Mouse (Mus musculus): ENCODE measurements at regions not wholly inside any gene's neighbourhood (a gene's known extent, or its start where the extent isn't known, plus 50 kb on each side); places are given as distances from the start of the nearest gene placed in this dataset.

GRCm38 (mm10) chr10:117478202-117478930 lies 98.6 kb upstream of the Cpsf6 start:
- TF ChIP-seq CTCF (IDR thresholded peaks at IDR 0.05) (no peak), EP300 (IDR thresholded peaks at IDR 0.05) (no peak)

Data from lung, postnatal 0 days (tissue).